Mouse (Mus musculus) testis, adult 2 months (tissue): Measurements from ENCODE around the gene Lgals4.

ENCODE experiments used
- CTCF ChIP-seq: fragments of 200-500 bp; IDR thresholded peaks from 2 replicates; pipeline ENCODE4 v1.5.1; 2012; ENCODE audit warnings: low read depth, mild to moderate bottlenecking, inconsistent platforms, low read length, moderate library complexity; ENCODE audit not compliant: control insufficient read depth, insufficient read depth, insufficient replicate concordance
- POLR2A ChIP-seq: fragments of 200-500 bp; IDR thresholded peaks from 2 replicates; pipeline ENCODE4 v1.6.1; 2012; ENCODE audit warnings: low read depth, mild to moderate bottlenecking, inconsistent platforms, low read length, moderate library complexity; ENCODE audit not compliant: control insufficient read depth

GRCm38 (mm10) chr7:28866769-28867507 is 33.3 kb downstream of the Lgals4 start:
- TF ChIP-seq POLR2A = no peak
- no peak for TF ChIP-seq CTCF
